Mouse (Mus musculus): ENCODE results near the gene Selenoh.
A peak's percentile ranks its signal among the peaks of the same experiment; 100 is the strongest.

Gene Selenoh

GRCm38 (mm10) chr2:84670569-84670933, at the start of gene Selenoh:
Selenoh (minus strand) TSS chr2:84670770.
- peak; percentile 93 for DNase-seq (ENCODE audit: low read depth, low spot score)

GRCm38 (mm10) chr2:84717357-84717756, 46.8 kb upstream of the Selenoh start:
- DNase-seq (ENCODE audit: low read depth, low spot score): no peak

- no peak for DNase-seq (ENCODE audit: low read depth, low spot score)
Observed at GRCm38 (mm10) chr2:84716423-84717355, 46.1 kb upstream of the Selenoh start.

- DNase-seq (ENCODE audit: low read depth, low spot score): peak; percentile 96
Observed at GRCm38 (mm10) chr2:84715562-84716361, 45.2 kb upstream of the Selenoh start.

- peak; percentile 96 for DNase-seq (ENCODE audit: low read depth, low spot score)
Observed at GRCm38 (mm10) chr2:84714811-84715561, 44.4 kb upstream of the Selenoh start, which contains the start of gene Zdhhc5. Zdhhc5 (minus strand) TSS chr2:84715180.

- no peak for DNase-seq (ENCODE audit: low read depth, low spot score)
Observed at GRCm38 (mm10) chr2:84714422-84714810, 43.8 kb upstream of the Selenoh start.

GRCm38 (mm10) chr2:84711898-84712297, 41.3 kb upstream of the Selenoh start:
- no peak for DNase-seq (ENCODE audit: low read depth, low spot score)

- no peak for DNase-seq (ENCODE audit: low read depth, low spot score)
Observed at GRCm38 (mm10) chr2:84707523-84707922, 37.0 kb upstream of the Selenoh start.

GRCm38 (mm10) chr2:84705295-84705694, 34.7 kb upstream of the Selenoh start:
- no peak for DNase-seq (ENCODE audit: low read depth, low spot score)

- no peak for DNase-seq (ENCODE audit: low read depth, low spot score)
Observed at GRCm38 (mm10) chr2:84704329-84704728, 33.8 kb upstream of the Selenoh start.

- DNase-seq (ENCODE audit: low read depth, low spot score): no peak
Observed at GRCm38 (mm10) chr2:84703497-84703896, 32.9 kb upstream of the Selenoh start.

GRCm38 (mm10) chr2:84695007-84695695, 24.6 kb upstream of the Selenoh start:
- DNase-seq (ENCODE audit: low read depth, low spot score): no peak

GRCm38 (mm10) chr2:84690050-84690449, 19.5 kb upstream of the Selenoh start:
- no peak for DNase-seq (ENCODE audit: low read depth, low spot score)

GRCm38 (mm10) chr2:84688080-84688844, 17.7 kb upstream of the Selenoh start:
- no peak for DNase-seq (ENCODE audit: low read depth, low spot score)

- DNase-seq (ENCODE audit: low read depth, low spot score): no peak
Observed at GRCm38 (mm10) chr2:84682605-84683183, 12.1 kb upstream of the Selenoh start.

- no peak for DNase-seq (ENCODE audit: low read depth, low spot score)
Observed at GRCm38 (mm10) chr2:84679016-84679415, 8.4 kb upstream of the Selenoh start, which contains the start of gene Tmx2. Tmx2 (minus strand) TSS chr2:84679140.

- DNase-seq (ENCODE audit: low read depth, low spot score): peak; percentile 99
Observed at GRCm38 (mm10) chr2:84677968-84678880, 7.7 kb upstream of the Selenoh start, which contains the start of the genes Gm28635 and Med19. Gm28635 (minus strand) TSS chr2:84678041. Med19 (plus strand) TSS chr2:84678402.

GRCm38 (mm10) chr2:84677270-84677967, 6.8 kb upstream of the Selenoh start:
- no peak for DNase-seq (ENCODE audit: low read depth, low spot score)
